In the genomic region with DNA sequence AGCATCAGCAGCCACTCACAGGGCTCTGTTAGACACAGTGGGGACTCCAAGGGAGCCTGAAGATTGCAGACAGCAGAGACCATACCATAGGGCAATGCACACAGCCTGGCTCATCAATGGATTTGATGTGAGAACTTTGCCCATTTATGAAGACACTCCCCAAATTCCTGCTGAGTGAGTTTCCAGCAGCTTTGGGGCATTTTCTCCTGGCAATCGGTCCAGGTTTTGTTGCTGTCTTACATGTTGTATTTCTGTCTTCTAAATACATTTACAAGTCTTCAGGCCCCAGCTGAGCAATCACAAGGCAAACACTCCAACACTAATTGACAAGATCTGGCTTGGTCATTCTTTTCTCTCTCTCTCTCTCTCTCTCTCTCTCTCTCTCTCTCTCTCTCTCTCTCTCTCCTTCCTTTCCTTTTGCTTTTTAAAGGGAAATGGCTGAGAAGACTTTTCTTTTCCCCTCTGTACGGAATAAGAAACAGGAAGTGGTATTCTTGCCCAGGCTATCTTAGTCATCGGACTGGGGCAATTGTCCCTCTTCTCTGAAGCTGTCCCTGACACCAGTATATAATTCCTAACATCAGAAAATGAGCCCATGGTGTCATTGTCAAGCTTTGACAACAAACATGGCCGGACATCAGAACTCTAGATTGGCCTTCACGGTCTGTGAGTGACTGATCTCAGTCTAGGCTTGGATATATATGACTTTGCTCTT, we compare ENCODE assay signal across 22 mouse cellular contexts.
"Had no signal": no experiment of that assay in that cellular context is flagged by ENCODE, and none has a peak within 500 bp of the region (broad histone marks: within the 10 kb centered on the region; RNA-seq: fewer than 3 reads in every experiment).

No protein-coding gene starts in this region.

- DNase-seq: kidney, adult 2 months; kidney, postnatal 25 days; layer of hippocampus, postnatal 36 days; left cerebral cortex, postnatal 4 days; lung, adult 18-20 months; lung, postnatal 10 days; thymus, adult 2 months; thymus, postnatal 14 days; thymus, postnatal 4 days had no signal

- H3K27me3 ChIP-seq: limb, embryonic 12.5 days; limb, embryonic 15.5 days; liver, embryonic 15.5 days; lung, embryonic 15.5 days; midbrain, embryonic 12.5 days; midbrain, embryonic 15.5 days; neural tube, embryonic 13.5 days had no signal

- H3K4me3 ChIP-seq: layer of hippocampus, adult 2 months; left cerebral cortex, adult 2 months; limb, embryonic 12.5 days; limb, embryonic 15.5 days; liver, embryonic 15.5 days; lung, embryonic 15.5 days; midbrain, embryonic 12.5 days; midbrain, embryonic 15.5 days; myocyte; neural tube, embryonic 13.5 days had no signal

- H3K9me3 ChIP-seq: limb, embryonic 12.5 days; limb, embryonic 15.5 days; liver, embryonic 15.5 days; lung, embryonic 15.5 days; midbrain, embryonic 12.5 days; midbrain, embryonic 15.5 days; neural tube, embryonic 13.5 days had no signal

- H3K9ac ChIP-seq: limb, embryonic 12.5 days; limb, embryonic 15.5 days; liver, embryonic 15.5 days; lung, embryonic 15.5 days; midbrain, embryonic 12.5 days; midbrain, embryonic 15.5 days; neural tube, embryonic 13.5 days had no signal

- H3K36me3 ChIP-seq: limb, embryonic 15.5 days; liver, embryonic 15.5 days; lung, embryonic 15.5 days; midbrain, embryonic 12.5 days; midbrain, embryonic 15.5 days; neural tube, embryonic 13.5 days had no signal

- H3K27ac ChIP-seq: kidney, postnatal 0 days; layer of hippocampus, adult 2 months; left cerebral cortex, adult 2 months; limb, embryonic 12.5 days; limb, embryonic 15.5 days; liver, embryonic 15.5 days; lung, embryonic 15.5 days; midbrain, embryonic 12.5 days; midbrain, embryonic 15.5 days; neural tube, embryonic 13.5 days; stomach, postnatal 0 days had no signal

- ATAC-seq: midbrain, embryonic 15.5 days had no signal

- H3K4me2 ChIP-seq: limb, embryonic 12.5 days; limb, embryonic 15.5 days; liver, embryonic 11.5 days; liver, embryonic 15.5 days; lung, embryonic 15.5 days; midbrain, embryonic 12.5 days; midbrain, embryonic 15.5 days; neural tube, embryonic 13.5 days had no signal
